Mouse (Mus musculus): ENCODE data around the gene Acbd6. TPM values are rescaled to one million over a fixed set of nuclear protein-coding genes. Genes with fewer than 3 reads are reported as not detected.

Acbd6 gene
- polyA plus RNA-seq, 1 experiment from 2014 or later: 83.6 TPM

- H3K36me3 ChIP-seq: no peaks in the 10 kb centered on the region
- H3K4me1 ChIP-seq (replicated peaks): peaks cover 66% of the 10 kb centered on the region
- no peak for DNase-seq (ENCODE audit: low spot score)
- 78% methylated on average over 19 of the region's 19 CpGs for WGBS
- peaks cover 33% of the 10 kb centered on the region for H3K27me3 ChIP-seq (ENCODE audit: insufficient read depth, poor library complexity, severe bottlenecking)
- H3K4me3 ChIP-seq: peak overlapping the region; percentile 7; the same call in 1 of the 2 replicates
- peak overlapping the region; percentile 82 for H3K27ac ChIP-seq
- H3K9me3 ChIP-seq: peaks cover under 1% of the 10 kb centered on the region; the same call in 1 of the 2 replicates
These were observed 28.6 kb upstream of the Acbd6 start for GRCm38 (mm10) chr1:155529120-155529963.

GRCm38 (mm10) chr1:155530561-155531457, 27.1 kb upstream of the Acbd6 start:
- Histone ChIP-seq H3K27me3 (ENCODE audit: insufficient read depth, poor library complexity, severe bottlenecking) (peaks cover 33% of the 10 kb centered on the region), H3K4me3 (peak overlapping the region; percentile 26), H3K36me3 (no peaks in the 10 kb centered on the region), H3K27ac (peak overlapping the region; percentile 82), H3K4me1 (replicated peaks) (peaks cover 57% of the 10 kb centered on the region), H3K9me3 (peaks cover 5% of the 10 kb centered on the region; the same call in 1 of the 2 replicates)
- WGBS: 35% methylated on average over 21 of the region's 21 CpGs
- DNase-seq (ENCODE audit: low spot score): peak; percentile 60

- Histone ChIP-seq H3K27me3 (ENCODE audit: insufficient read depth, poor library complexity, severe bottlenecking) (peaks cover 29% of the 10 kb centered on the region), H3K27ac (no peak overlapping the region), H3K9me3 (peaks cover 5% of the 10 kb centered on the region; the same call in 1 of the 2 replicates), H3K4me3 (no peak overlapping the region), H3K4me1 (replicated peaks) (peaks cover 49% of the 10 kb centered on the region), H3K36me3 (no peaks in the 10 kb centered on the region)
- 87% methylated on average over 5 of the region's 5 CpGs for WGBS
- DNase-seq (ENCODE audit: low spot score): no peak
These were observed 25.5 kb upstream of the Acbd6 start for GRCm38 (mm10) chr1:155532396-155532795.

- Histone ChIP-seq H3K4me1 (replicated peaks) (peaks cover 42% of the 10 kb centered on the region), H3K27me3 (ENCODE audit: insufficient read depth, poor library complexity, severe bottlenecking) (peaks cover 25% of the 10 kb centered on the region), H3K9me3 (peaks cover 5% of the 10 kb centered on the region; the same call in 1 of the 2 replicates), H3K4me3 (no peak overlapping the region), H3K27ac (no peak overlapping the region), H3K36me3 (no peaks in the 10 kb centered on the region)
- no peak for DNase-seq (ENCODE audit: low spot score)
- WGBS: 72% methylated on average over 9 of the region's 9 CpGs
These were observed 24.9 kb upstream of the Acbd6 start for GRCm38 (mm10) chr1:155532833-155533688.

- DNase-seq (ENCODE audit: low spot score): no peak
- H3K36me3 ChIP-seq: no peaks in the 10 kb centered on the region
- H3K27me3 ChIP-seq (ENCODE audit: insufficient read depth, poor library complexity, severe bottlenecking): peaks cover 23% of the 10 kb centered on the region
- H3K4me3 ChIP-seq: no peak overlapping the region
- peaks cover 5% of the 10 kb centered on the region; the same call in 1 of the 2 replicates for H3K9me3 ChIP-seq
- H3K4me1 ChIP-seq (replicated peaks): peaks cover 36% of the 10 kb centered on the region
- 67% methylated on average over 3 of the region's 3 CpGs for WGBS
- H3K27ac ChIP-seq: no peak overlapping the region
These were observed 24.3 kb upstream of the Acbd6 start for GRCm38 (mm10) chr1:155533689-155533965.

GRCm38 (mm10) chr1:155537005-155537642, 20.8 kb upstream of the Acbd6 start:
- H3K4me3 ChIP-seq: no peak overlapping the region
- 0 out of 2 replicates have a peak, but pooled peaks cover 3% of the 10 kb centered on the region for H3K4me1 ChIP-seq (replicated peaks)
- WGBS: 10% methylated on average over 2 of the region's 2 CpGs
- no peak overlapping the region for H3K27ac ChIP-seq
- H3K36me3 ChIP-seq: no peaks in the 10 kb centered on the region
- H3K27me3 ChIP-seq (ENCODE audit: insufficient read depth, poor library complexity, severe bottlenecking): peaks cover 5% of the 10 kb centered on the region
- H3K9me3 ChIP-seq: peaks cover 5% of the 10 kb centered on the region; the same call in 1 of the 2 replicates
- no peak for DNase-seq (ENCODE audit: low spot score)

- no peaks in the 10 kb centered on the region for H3K36me3 ChIP-seq
- H3K4me3 ChIP-seq: no peak overlapping the region
- 0 out of 2 replicates have a peak, but pooled peaks cover 3% of the 10 kb centered on the region for H3K4me1 ChIP-seq (replicated peaks)
- DNase-seq (ENCODE audit: low spot score): no peak
- 69% methylated on average over 7 of the region's 7 CpGs for WGBS
- peaks cover 5% of the 10 kb centered on the region; the same call in 1 of the 2 replicates for H3K9me3 ChIP-seq
- no peak overlapping the region for H3K27ac ChIP-seq
- H3K27me3 ChIP-seq (ENCODE audit: insufficient read depth, poor library complexity, severe bottlenecking): no peaks in the 10 kb centered on the region
These were observed 19.9 kb upstream of the Acbd6 start for GRCm38 (mm10) chr1:155538006-155538405.

- Histone ChIP-seq H3K4me1 (replicated peaks) (peaks cover 32% of the 10 kb centered on the region), H3K4me3 (peak overlapping the region; percentile 83), H3K36me3 (no peaks in the 10 kb centered on the region), H3K9me3 (peaks cover 7% of the 10 kb centered on the region; the same call in 1 of the 2 replicates), H3K27me3 (ENCODE audit: insufficient read depth, poor library complexity, severe bottlenecking) (no peaks in the 10 kb centered on the region), H3K27ac (peak overlapping the region; percentile 96)
- WGBS: 60% methylated on average over 9 of the region's 9 CpGs
- DNase-seq (ENCODE audit: low spot score): no peak
These were observed 293 bp upstream of the Acbd6 start for GRCm38 (mm10) chr1:155557642-155558011.

- Histone ChIP-seq H3K27ac (no peak overlapping the region), H3K4me1 (replicated peaks) (peaks cover 32% of the 10 kb centered on the region), H3K4me3 (0 out of 2 replicates have a peak overlapping the region, but pooled peaks have one; percentile 83), H3K27me3 (ENCODE audit: insufficient read depth, poor library complexity, severe bottlenecking) (no peaks in the 10 kb centered on the region), H3K36me3 (peaks cover 3% of the 10 kb centered on the region; the same call in 1 of the 2 replicates), H3K9me3 (no peaks in the 10 kb centered on the region)
- no peak for DNase-seq (ENCODE audit: low spot score)
- 86% methylated on average over 4 of the region's 4 CpGs for WGBS
These were observed 2.1 kb downstream of the Acbd6 start for GRCm38 (mm10) chr1:155560021-155560420.

- no peak overlapping the region for H3K27ac ChIP-seq
- H3K27me3 ChIP-seq (ENCODE audit: insufficient read depth, poor library complexity, severe bottlenecking): no peaks in the 10 kb centered on the region
- DNase-seq (ENCODE audit: low spot score): no peak
- 92% methylated on average over 2 of the region's 2 CpGs for WGBS
- H3K4me1 ChIP-seq (replicated peaks): peaks cover 32% of the 10 kb centered on the region
- peaks cover 10% of the 10 kb centered on the region for H3K36me3 ChIP-seq
- H3K9me3 ChIP-seq: no peaks in the 10 kb centered on the region
- no peak overlapping the region for H3K4me3 ChIP-seq
These were observed 2.8 kb downstream of the Acbd6 start for GRCm38 (mm10) chr1:155560678-155561077.

- H3K27me3 ChIP-seq (ENCODE audit: insufficient read depth, poor library complexity, severe bottlenecking): no peaks in the 10 kb centered on the region
- H3K36me3 ChIP-seq: peaks cover 25% of the 10 kb centered on the region
- H3K4me3 ChIP-seq: no peak overlapping the region
- H3K4me1 ChIP-seq (replicated peaks): peaks cover 32% of the 10 kb centered on the region
- no peak for DNase-seq (ENCODE audit: low spot score)
- WGBS: 80% methylated on average over 6 of the region's 6 CpGs
- no peak overlapping the region for H3K27ac ChIP-seq
- H3K9me3 ChIP-seq: no peaks in the 10 kb centered on the region
These were observed 4.3 kb downstream of the Acbd6 start for GRCm38 (mm10) chr1:155562206-155562605.

- Histone ChIP-seq H3K4me3 (no peak overlapping the region), H3K27ac (no peak overlapping the region), H3K4me1 (replicated peaks) (peaks cover 7% of the 10 kb centered on the region), H3K27me3 (ENCODE audit: insufficient read depth, poor library complexity, severe bottlenecking) (no peaks in the 10 kb centered on the region), H3K9me3 (peaks cover 5% of the 10 kb centered on the region; the same call in 1 of the 2 replicates), H3K36me3 (peaks cover 44% of the 10 kb centered on the region)
- 29% methylated on average over 3 of the region's 3 CpGs for WGBS
- peak; percentile 62 for DNase-seq (ENCODE audit: low spot score)
These were observed 6.8 kb downstream of the Acbd6 start for GRCm38 (mm10) chr1:155564741-155565140.
